Mouse (Mus musculus): ENCODE data around the gene Efs. TPM values are rescaled to one million over a fixed set of nuclear protein-coding genes. Genes with fewer than 3 reads are reported as not detected.

The Efs gene
- total RNA-seq, 2 experiments from 2014 or later = 12.6 to 16.0 TPM

DNA sequence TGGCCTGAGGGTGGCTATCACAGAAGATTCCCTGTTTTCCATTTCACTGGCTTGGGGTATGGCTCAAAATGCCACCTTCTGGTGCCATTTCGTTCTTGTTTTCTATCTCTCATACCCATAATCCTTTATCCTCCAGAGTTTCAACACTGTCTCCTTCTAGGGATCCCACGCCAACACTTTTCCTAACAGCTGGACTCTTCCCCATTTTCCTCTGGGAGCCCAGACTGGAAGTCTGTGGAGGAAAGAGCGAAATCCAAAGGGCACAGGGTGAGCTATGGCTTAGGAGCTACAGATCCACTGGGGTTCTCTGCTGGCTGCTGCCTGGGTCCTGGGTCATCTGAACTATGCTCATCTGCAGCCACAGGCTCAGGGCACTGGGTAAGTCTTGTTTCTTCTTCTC is 51.8 kb downstream of the Efs start:
- DNase-seq = no peak

DNA sequence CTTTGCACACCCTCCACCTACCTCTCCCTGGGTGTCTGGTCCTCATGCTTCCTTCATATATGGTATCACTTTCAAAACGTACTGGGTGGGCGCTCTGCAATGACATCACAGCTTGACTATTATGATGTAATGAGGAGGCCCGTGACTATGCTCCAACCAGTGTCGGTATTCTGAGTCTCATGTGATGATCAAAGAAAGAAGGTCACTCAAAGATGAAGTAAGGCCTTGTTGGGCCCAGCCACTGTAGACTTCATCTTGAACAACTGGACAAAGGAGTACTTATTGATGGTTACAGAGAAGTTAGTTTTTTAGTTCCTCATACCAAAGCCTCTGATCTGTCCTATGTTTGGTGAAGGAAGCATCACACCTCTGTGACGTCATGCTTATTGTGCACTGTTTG is 55.1 kb downstream of the Efs start, which contains the start of gene Homez:
Gene Homez (minus strand): TSS at position 101 of the 400 bp plus-strand sequence.
- DNase-seq = no peak

DNA sequence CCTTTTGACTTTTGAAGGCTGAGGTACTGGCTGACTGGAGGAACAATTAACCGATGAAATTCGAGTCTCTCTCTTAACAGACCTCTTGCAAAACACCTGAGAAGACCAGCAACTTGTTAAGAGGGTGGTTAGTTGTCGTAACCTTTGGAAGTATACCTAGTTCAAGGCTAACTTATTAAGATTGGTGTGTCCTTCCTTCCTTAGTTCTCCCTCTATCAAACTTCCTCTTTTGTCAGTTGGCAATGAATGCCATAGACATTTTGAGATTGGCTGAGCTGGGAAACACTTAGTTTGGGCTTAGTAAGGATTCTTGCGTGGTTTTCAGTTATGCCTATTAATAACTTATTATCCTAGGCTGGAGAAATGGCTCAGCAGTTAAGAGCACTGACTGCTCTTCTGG is 57.9 kb downstream of the Efs start:
- DNase-seq = no peak

DNA sequence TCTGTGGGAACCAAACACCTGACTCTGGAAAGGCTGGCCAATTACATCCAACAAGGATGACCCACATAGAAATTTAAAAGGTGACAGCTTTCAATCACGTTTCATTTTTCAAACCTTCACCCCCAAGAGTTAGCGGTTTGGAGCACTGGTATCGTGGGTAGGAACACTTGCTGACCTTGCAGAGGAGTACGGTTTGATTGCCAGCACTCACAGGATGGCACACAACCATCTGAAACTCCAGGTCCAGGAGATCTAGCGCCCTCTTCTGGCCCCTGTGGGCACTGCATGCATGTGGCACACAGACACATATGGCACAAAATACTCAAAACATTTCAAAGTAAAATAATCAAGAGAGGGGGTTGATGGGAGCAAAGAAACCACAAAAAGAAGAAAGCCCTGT is 59.0 kb downstream of the Efs start:
- no peak for DNase-seq

Small RNAs within 50 kb of the gene (microRNA-seq; reads per million reads assigned to microRNA genes)
- 0.50 to 2.2 reads per million in 2 experiments for gene Mir208a
- gene Mir208b = 67.0 to 151 reads per million in 2 experiments

Other genes with a start within 250 kb of the Efs start
- gene 1700123O20Rik, start 239.9 kb downstream of the Efs start, total RNA-seq (2021) = 10 to 100 TPM; 16.2 to 16.9 TPM
- gene Acin1, start 239.2 kb downstream of the Efs start, total RNA-seq (2021) = 100 to 1,000 TPM in 1 of 2 experiments, 10 to 100 TPM in 1; 90.7 to 110 TPM
- gene Gm29776, start 227.3 kb downstream of the Efs start, total RNA-seq (2021) = not detected
- under 1 TPM in 1 of 2 experiments, not detected in 1; 0.50 TPM for gene Cebpe, start 214.0 kb downstream of the Efs start, total RNA-seq (2021)
- 1 to 10 TPM; 5.7 to 7.5 TPM for gene Slc7a8, start 144.2 kb downstream of the Efs start, total RNA-seq (2021)
- not detected for gene Rnf212b, start 112.0 kb downstream of the Efs start, total RNA-seq (2021)
- 1 to 10 TPM; 6.8 to 8.4 TPM for gene Homez, start 55.2 kb downstream of the Efs start, total RNA-seq (2021)
- 1 to 10 TPM; 4.2 to 6.8 TPM for gene Ppp1r3e, start 48.6 kb downstream of the Efs start, total RNA-seq (2021)
- gene Bcl2l2, start 42.7 kb downstream of the Efs start, total RNA-seq (2021) = 10 to 100 TPM; 28.2 to 29.3 TPM
- gene Gm20521, start 42.7 kb downstream of the Efs start, total RNA-seq (2021) = 1 to 10 TPM in 1 of 2 experiments, under 1 TPM in 1; 0.94 to 5.0 TPM
- 10 to 100 TPM; 80.2 to 99.9 TPM for gene Pabpn1, start 33.6 kb downstream of the Efs start, total RNA-seq (2021)
- 10 to 100 TPM; 11.8 to 13.9 TPM for gene Slc22a17, start 13.0 kb downstream of the Efs start, total RNA-seq (2021)
- not detected for gene Il25, start 6.6 kb upstream of the Efs start, total RNA-seq (2021)
- 1 to 10 TPM; 1.6 to 3.3 TPM for gene Cmtm5, start 10.1 kb upstream of the Efs start, total RNA-seq (2021)
- 100 to 1,000 TPM in 1 of 2 experiments, 10 to 100 TPM in 1; 90.4 to 107 TPM for gene Myh6, start 40.8 kb upstream of the Efs start, total RNA-seq (2021)
- gene Gm17428, start 50.8 kb upstream of the Efs start, total RNA-seq (2021) = not detected
- 100 to 1,000 TPM; 393 to 495 TPM for gene Myh7, start 68.5 kb upstream of the Efs start, total RNA-seq (2021)
- gene Ngdn, start 89.3 kb upstream of the Efs start, total RNA-seq (2021) = 10 to 100 TPM; 22.4 to 24.1 TPM
- gene Zfhx2, start 166.2 kb upstream of the Efs start, total RNA-seq (2021) = 1 to 10 TPM; 1.8 to 3.0 TPM
- gene Thtpa, start 168.7 kb upstream of the Efs start, total RNA-seq (2021) = 10 to 100 TPM; 12.8 to 13.9 TPM
- gene Ap1g2, start 180.5 kb upstream of the Efs start, total RNA-seq (2021) = 1 to 10 TPM; 4.6 to 5.0 TPM
- gene Jph4, start 190.8 kb upstream of the Efs start, total RNA-seq (2021) = 1 to 10 TPM; 1.5 to 1.6 TPM